Mouse (Mus musculus): ENCODE measurements around the gene Tymp. TPM values are rescaled to one million over a fixed set of nuclear protein-coding genes. Genes with fewer than 3 reads are reported as not detected.

The Tymp gene
- polyA plus RNA-seq, 1 experiment from 2014 or later, result 1.6 TPM

DNA sequence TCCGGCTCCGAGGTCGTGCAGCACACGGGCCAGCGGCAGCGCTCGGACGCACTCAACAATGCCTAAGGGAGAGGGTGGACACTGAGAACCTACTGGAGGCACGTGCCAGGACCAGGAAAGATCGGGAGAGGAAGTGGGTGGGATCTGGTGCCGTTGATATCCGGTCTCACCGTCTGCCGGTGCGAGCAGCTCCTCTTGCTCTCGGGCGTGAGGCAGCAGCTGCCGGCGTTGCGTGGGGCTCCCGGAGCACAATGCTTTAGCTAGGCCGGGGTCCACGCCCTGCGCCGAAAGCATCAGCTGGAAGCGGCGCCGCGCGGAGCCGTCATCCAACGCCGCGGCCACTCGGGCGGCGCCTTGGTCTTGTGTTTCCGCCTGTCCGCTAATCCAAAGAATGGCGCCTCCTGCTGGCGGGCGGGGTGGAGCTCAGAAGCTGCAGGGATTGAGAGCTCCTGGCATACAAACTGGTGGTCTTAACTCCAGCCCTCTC is 3.0 kb downstream of the Tymp start, which contains the start of gene Sco2:
Gene Sco2 (minus strand): TSS at position 85 of the 487 bp plus-strand sequence.
- Histone ChIP-seq H3K4me2 (replicated peaks; ENCODE audit: low read depth) (peak within 1 kb of the TSS; percentile 90), H3K36me3 (ENCODE audit: control insufficient read depth, insufficient read depth, low read length) (peaks cover 20% of the 10 kb centered on the region), H3K9ac (ENCODE audit: low read length) (peak within 1 kb of the TSS; percentile 66), H3K4me3 (ENCODE audit: low read depth, low read length) (peak within 1 kb of the TSS; percentile 58), H3K27me3 (ENCODE audit: control insufficient read depth, insufficient read depth, low read length) (peaks cover 5% of the 10 kb centered on the region), H3K4me1 (replicated peaks; ENCODE audit: control insufficient read depth, insufficient read depth) (peaks cover 2% of the 10 kb centered on the region; the same call in 1 of the 2 replicates), H3K9me3 (ENCODE audit: control insufficient read depth, low read length) (no peaks in the 10 kb centered on the region), H3K27ac (replicated peaks) (peak within 1 kb of the TSS; percentile 87)
- ATAC-seq (ENCODE audit: low FRiP score, low TSS enrichment) (peak; percentile 79), DNase-seq (ENCODE audit: low spot score) (peak; percentile 95)
- WGBS, result under 1% methylated on average over 42 of the region's 42 CpGs
- no peak for TF ChIP-seq EP300 (optimal IDR thresholded peaks at IDR 0.05)
- TF ChIP-seq CTCF (IDR thresholded peaks at IDR 0.05; ENCODE audit: low read depth), result peak; percentile 86

DNA sequence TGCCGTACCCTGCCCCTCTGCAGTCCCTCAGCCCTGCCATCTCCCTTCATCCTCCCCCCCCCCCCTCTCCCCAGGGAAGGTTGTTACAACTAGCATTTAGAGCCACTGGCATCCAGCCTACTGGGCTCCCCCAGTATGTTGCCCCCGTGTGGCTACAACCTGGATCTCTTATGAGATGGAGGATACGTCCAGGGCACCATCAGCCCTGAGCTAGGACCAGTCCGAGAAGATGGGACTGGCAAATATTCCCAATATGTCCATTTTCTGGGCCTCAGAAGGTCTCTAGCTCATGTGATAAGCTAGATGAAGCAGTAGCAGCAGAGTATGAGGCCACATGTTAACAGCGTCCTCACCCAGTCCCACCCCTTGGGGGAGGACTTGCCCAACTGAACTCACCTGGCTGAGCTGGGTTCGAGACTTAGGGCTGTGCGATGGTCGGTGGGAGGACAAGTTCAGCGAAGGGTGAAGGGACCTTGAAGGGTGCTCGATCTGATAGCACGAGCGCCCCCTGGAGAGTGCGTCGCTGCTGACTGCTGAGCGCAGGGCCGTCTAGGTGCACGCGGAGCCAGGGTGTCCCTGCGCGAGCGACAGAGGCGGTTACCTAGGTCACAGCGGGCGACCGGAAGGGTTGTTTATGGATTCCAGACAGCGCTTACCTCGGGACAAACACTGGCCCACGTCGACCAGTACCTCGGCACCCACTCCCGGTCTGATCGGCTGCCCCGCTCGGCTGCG is 3.6 kb downstream of the Tymp start:
- H3K36me3 ChIP-seq (ENCODE audit: control insufficient read depth, insufficient read depth, low read length), result peaks cover 26% of the 10 kb centered on the region
- H3K4me3 ChIP-seq (ENCODE audit: low read depth, low read length), result peak overlapping the region; percentile 58
- WGBS, result under 1% methylated on average over 35 of the region's 35 CpGs
- peak overlapping the region; percentile 90 for H3K4me2 ChIP-seq (replicated peaks; ENCODE audit: low read depth)
- H3K4me1 ChIP-seq (replicated peaks; ENCODE audit: control insufficient read depth, insufficient read depth), result peaks cover 2% of the 10 kb centered on the region; the same call in 1 of the 2 replicates
- DNase-seq (ENCODE audit: low spot score) (peak; percentile 88), ATAC-seq (ENCODE audit: low FRiP score, low TSS enrichment) (peak; percentile 83)
- peak; percentile 74 for TF ChIP-seq CTCF (IDR thresholded peaks at IDR 0.05; ENCODE audit: low read depth)
- no peak for TF ChIP-seq EP300 (optimal IDR thresholded peaks at IDR 0.05)
- H3K9me3 ChIP-seq (ENCODE audit: control insufficient read depth, low read length), result no peaks in the 10 kb centered on the region
- H3K27me3 ChIP-seq (ENCODE audit: control insufficient read depth, insufficient read depth, low read length), result peaks cover 4% of the 10 kb centered on the region
- peak overlapping the region; percentile 66 for H3K9ac ChIP-seq (ENCODE audit: low read length)
- H3K27ac ChIP-seq (replicated peaks), result peak overlapping the region; percentile 87

DNA sequence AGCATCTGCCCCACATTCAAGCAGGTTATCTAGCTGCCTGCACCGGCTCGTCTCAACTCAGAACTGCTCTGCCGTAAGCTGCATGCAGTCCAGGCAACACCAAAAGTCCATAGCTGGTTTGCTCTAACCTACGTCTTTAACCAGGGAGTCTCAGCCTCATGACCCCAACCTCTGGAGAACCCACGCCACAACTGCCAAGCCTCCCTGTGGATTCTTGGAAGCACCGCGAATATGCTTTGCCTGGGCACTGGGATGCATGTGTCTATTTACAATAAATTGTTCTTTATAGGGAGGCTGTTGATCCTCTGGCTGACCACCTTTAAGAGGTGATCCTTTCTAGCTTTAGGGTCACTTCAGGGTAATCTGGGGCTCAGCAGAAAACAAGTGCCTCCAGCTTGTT is 4.3 kb downstream of the Tymp start:
- Histone ChIP-seq H3K4me1 (replicated peaks; ENCODE audit: control insufficient read depth, insufficient read depth) (peaks cover 2% of the 10 kb centered on the region; the same call in 1 of the 2 replicates), H3K27me3 (ENCODE audit: control insufficient read depth, insufficient read depth, low read length) (no peaks in the 10 kb centered on the region), H3K4me2 (replicated peaks; ENCODE audit: low read depth) (peak overlapping the region; percentile 90; the same call in 1 of the 2 replicates), H3K9me3 (ENCODE audit: control insufficient read depth, low read length) (no peaks in the 10 kb centered on the region), H3K36me3 (ENCODE audit: control insufficient read depth, insufficient read depth, low read length) (peaks cover 28% of the 10 kb centered on the region), H3K4me3 (ENCODE audit: low read depth, low read length) (no peak overlapping the region), H3K9ac (ENCODE audit: low read length) (no peak overlapping the region), H3K27ac (replicated peaks) (no peak overlapping the region)
- ATAC-seq (ENCODE audit: low FRiP score, low TSS enrichment), result no peak
- no peak for DNase-seq (ENCODE audit: low spot score)
- no peak for TF ChIP-seq CTCF (IDR thresholded peaks at IDR 0.05; ENCODE audit: low read depth)
- 79% methylated on average over 7 of the region's 7 CpGs for WGBS

DNA sequence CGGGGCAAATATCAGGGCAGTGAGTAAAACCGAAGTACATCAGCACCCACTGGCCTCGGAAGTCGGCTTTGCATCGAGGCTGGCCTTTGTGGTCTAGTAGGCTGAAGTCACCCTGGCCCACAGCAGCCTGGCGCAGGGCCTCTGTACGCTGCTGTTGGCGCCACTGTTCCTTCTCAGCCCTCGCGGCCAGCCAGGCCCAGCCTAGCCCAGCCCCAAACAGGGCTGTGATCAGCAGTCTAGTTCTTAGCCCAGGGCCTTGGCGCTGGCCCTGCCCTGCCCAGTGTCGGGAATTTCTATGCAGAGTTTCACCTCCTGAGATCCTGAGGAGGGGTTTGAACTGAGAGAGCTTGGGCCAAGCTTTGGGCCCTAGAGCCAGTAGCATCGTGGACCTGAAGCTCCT is 4.8 kb downstream of the Tymp start:
- Histone ChIP-seq H3K27me3 (ENCODE audit: control insufficient read depth, insufficient read depth, low read length) (no peaks in the 10 kb centered on the region), H3K27ac (replicated peaks) (no peak overlapping the region), H3K9me3 (ENCODE audit: control insufficient read depth, low read length) (no peaks in the 10 kb centered on the region), H3K4me2 (replicated peaks; ENCODE audit: low read depth) (no peak overlapping the region), H3K36me3 (ENCODE audit: control insufficient read depth, insufficient read depth, low read length) (peaks cover 30% of the 10 kb centered on the region), H3K9ac (ENCODE audit: low read length) (no peak overlapping the region), H3K4me1 (replicated peaks; ENCODE audit: control insufficient read depth, insufficient read depth) (peaks cover 2% of the 10 kb centered on the region; the same call in 1 of the 2 replicates), H3K4me3 (ENCODE audit: low read depth, low read length) (no peak overlapping the region)
- WGBS, result 84% methylated on average over 13 of the region's 13 CpGs
- ATAC-seq (ENCODE audit: low FRiP score, low TSS enrichment) (no peak), DNase-seq (ENCODE audit: low spot score) (no peak)
- no peak for TF ChIP-seq EP300 (optimal IDR thresholded peaks at IDR 0.05)
- no peak for TF ChIP-seq CTCF (IDR thresholded peaks at IDR 0.05; ENCODE audit: low read depth)

DNA sequence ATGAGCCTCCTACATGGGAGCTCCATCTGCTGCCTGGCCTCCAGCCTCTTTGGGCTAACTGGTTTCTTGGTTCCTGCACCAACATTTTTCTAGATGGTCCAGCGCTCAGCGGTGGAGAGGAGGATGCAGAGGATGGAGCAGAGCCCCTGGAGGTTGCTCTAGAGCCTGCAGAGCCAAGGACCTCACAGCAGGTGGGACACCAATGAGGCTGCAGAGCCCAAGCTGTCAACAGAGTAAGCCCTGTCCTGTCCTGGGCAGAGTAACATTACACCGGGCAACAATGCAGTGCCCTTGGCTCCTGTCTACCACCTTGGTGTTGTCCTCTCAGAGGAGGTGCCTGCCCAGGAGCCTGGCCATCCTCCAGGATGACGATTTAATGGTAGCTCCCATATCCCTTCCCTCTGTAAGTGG is 11.7 kb downstream of the Tymp start:
- Histone ChIP-seq H3K27ac (replicated peaks) (no peak overlapping the region), H3K9me3 (ENCODE audit: control insufficient read depth, low read length) (no peaks in the 10 kb centered on the region), H3K27me3 (ENCODE audit: control insufficient read depth, insufficient read depth, low read length) (no peaks in the 10 kb centered on the region), H3K4me3 (ENCODE audit: low read depth, low read length) (no peak overlapping the region), H3K4me2 (replicated peaks; ENCODE audit: low read depth) (no peak overlapping the region), H3K4me1 (replicated peaks; ENCODE audit: control insufficient read depth, insufficient read depth) (no peaks in the 10 kb centered on the region), H3K36me3 (ENCODE audit: control insufficient read depth, insufficient read depth, low read length) (peaks cover 54% of the 10 kb centered on the region), H3K9ac (ENCODE audit: low read length) (no peak overlapping the region)
- ATAC-seq (ENCODE audit: low FRiP score, low TSS enrichment) (no peak), DNase-seq (ENCODE audit: low spot score) (no peak)
- no peak for TF ChIP-seq CTCF (IDR thresholded peaks at IDR 0.05; ENCODE audit: low read depth)
- TF ChIP-seq EP300 (optimal IDR thresholded peaks at IDR 0.05), result no peak
- WGBS, result 88% methylated on average over 4 of the region's 4 CpGs

DNA sequence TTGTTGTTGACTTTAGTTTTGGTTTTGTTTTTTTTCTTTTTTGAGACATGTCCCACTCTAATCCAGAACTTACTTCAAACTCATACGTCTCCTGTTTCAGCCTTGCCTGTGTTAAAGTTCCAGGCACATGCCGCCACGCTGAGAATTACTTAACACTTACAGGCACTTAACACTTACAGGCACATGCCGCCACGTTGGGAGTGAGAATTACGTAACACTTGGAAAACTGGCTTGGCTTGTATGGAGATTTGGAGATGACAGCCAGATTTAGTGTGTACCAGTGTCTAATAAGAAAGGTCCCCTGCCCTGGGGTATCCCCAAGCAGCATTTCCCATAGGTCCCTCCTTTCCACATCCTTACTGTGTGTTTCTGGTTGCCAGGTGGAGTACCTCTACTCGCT is 13.8 kb downstream of the Tymp start:
- Histone ChIP-seq H3K27me3 (ENCODE audit: control insufficient read depth, insufficient read depth, low read length) (no peaks in the 10 kb centered on the region), H3K4me2 (replicated peaks; ENCODE audit: low read depth) (no peak overlapping the region), H3K27ac (replicated peaks) (no peak overlapping the region), H3K4me3 (ENCODE audit: low read depth, low read length) (no peak overlapping the region), H3K9ac (ENCODE audit: low read length) (no peak overlapping the region), H3K4me1 (replicated peaks; ENCODE audit: control insufficient read depth, insufficient read depth) (no peaks in the 10 kb centered on the region), H3K36me3 (ENCODE audit: control insufficient read depth, insufficient read depth, low read length) (peaks cover 40% of the 10 kb centered on the region), H3K9me3 (ENCODE audit: control insufficient read depth, low read length) (no peaks in the 10 kb centered on the region)
- no peak for ATAC-seq (ENCODE audit: low FRiP score, low TSS enrichment)
- TF ChIP-seq CTCF (IDR thresholded peaks at IDR 0.05; ENCODE audit: low read depth) (no peak), EP300 (optimal IDR thresholded peaks at IDR 0.05) (no peak)
- 75% methylated on average over 7 of the region's 7 CpGs for WGBS
- no peak for DNase-seq (ENCODE audit: low spot score)
